Mouse (Mus musculus) liver, embryonic 18 days (tissue): ENCODE data around the gene Tom1l2. TPM values are rescaled to one million over a fixed set of nuclear protein-coding genes. Genes with fewer than 3 reads are reported as not detected.

ENCODE experiments used
- polyA plus RNA-seq: library from polyadenylated mRNA; depleted of rRNA; stranded (reverse); fragments of >200 nt; gene quantifications from 2 replicates; pipeline ENCODE4 v1.2.3, GENCODE M21; 2012; rRNA removed

Gene Tom1l2
- 4.7 and 5.0 TPM in 2 replicates for polyA plus RNA-seq

GRCm38 (mm10) chr11:60352559-60353411 is at the start of gene Tom1l2, which contains the start of gene Drc3:
TSS of gene Tom1l2 (minus strand) at chr11:60352905.
TSS of gene Drc3 (plus strand) at chr11:60353329.

DNA sequence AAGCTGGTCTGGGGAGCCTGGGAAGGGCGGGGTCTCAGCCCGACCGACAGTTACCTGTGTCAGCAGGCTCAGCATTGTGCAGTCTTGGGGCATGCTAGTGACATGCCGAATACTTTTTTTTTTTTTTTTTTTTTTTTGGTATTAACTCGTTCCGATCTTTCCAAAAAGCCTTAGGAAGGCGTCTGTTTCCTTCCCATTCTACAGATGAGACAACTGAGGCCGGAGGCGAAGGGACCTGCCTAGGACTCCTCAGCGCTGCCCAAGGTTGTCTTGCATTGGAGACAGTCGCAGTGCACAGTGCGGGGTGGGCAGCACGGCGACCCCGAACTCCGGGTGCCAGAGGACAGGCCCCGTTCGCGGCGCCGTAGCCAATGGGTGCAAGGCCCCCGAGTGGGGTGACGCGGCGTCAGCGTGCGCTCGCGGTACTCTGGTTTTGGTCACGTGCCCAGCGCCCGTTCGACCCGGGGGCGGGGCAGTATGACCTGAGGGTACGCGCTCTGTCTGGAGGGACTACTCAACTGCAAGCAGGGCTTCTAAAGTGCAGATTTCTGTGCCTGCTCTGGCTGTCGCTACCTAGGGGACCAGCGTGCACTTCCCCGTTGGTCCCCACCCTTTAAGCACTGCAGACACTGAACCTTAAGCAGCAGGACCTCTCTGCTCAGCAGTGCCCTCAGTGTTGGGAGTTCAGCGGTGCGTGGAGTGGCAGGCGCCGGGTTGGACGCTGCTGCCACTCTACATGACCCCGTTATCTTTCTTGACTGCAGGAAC is 130.1 kb downstream of the Tom1l2 start, which contains the start of gene Srebf1:
Srebf1 (minus strand) TSS at position 113 of the 768 bp plus-strand sequence.

Other genes with a start within 250 kb of the Tom1l2 start
- 4.6 and 5.8 TPM in 2 replicates for gene Rai1, start 247.9 kb downstream of the Tom1l2 start, polyA plus RNA-seq
- gene Srebf1, start 130.3 kb downstream of the Tom1l2 start, polyA plus RNA-seq = 85.5 and 89.3 TPM in 2 replicates
- 0.46 and 0.56 TPM in 2 replicates for gene Drc3, start 424 bp upstream of the Tom1l2 start, polyA plus RNA-seq
- 6.2 and 7.4 TPM in 2 replicates for gene Gid4, start 64.2 kb upstream of the Tom1l2 start, polyA plus RNA-seq
- gene Atpaf2, start 65.6 kb upstream of the Tom1l2 start, polyA plus RNA-seq = 17.4 and 18.0 TPM in 2 replicates
- gene Drg2, start 101.7 kb upstream of the Tom1l2 start, polyA plus RNA-seq = 22.4 and 24.7 TPM in 2 replicates
- gene Myo15, start 116.4 kb upstream of the Tom1l2 start, polyA plus RNA-seq = 0.16 and 0.23 TPM in 2 replicates
- gene Alkbh5, start 183.5 kb upstream of the Tom1l2 start, polyA plus RNA-seq = 7.8 and 8.1 TPM in 2 replicates